8 mouse cellular contexts compared by ENCODE assay signal in the genomic region with DNA sequence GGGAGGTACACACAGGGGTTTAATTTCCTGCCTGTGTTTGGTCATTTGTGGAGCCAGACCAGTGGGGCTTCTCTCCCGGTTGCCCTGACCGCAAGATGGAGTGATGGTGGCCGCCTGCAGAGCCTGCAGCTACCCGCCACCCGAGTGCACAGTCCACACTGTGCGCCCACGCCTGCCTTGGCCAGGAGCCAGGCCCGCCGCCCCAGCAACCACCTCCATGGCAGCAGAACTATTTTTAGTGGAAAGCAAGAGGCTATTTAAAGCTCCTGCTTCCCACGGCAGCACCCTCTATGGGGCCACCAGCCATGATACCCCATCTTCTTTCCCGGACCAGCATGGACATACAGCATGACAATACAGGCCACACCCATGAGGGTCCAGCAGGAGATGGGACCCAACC. TPM values are rescaled to one million over a fixed set of nuclear protein-coding genes. Genes with fewer than 3 reads are reported as not detected.
A peak's percentile ranks its signal among the peaks of the same experiment; 100 is the strongest.
DNase-seq lines count a peak whose midpoint lies in the region; ATAC-seq lines count a peak whose summit lies in the region.
"Had no signal": no experiment of that assay in that cellular context is flagged by ENCODE, and none has a peak within 500 bp of the region (broad histone marks: within the 10 kb centered on the region; RNA-seq: fewer than 3 reads in every experiment).

No protein-coding gene starts in this region.

- no peaks in the 10 kb centered on the region for H3K9me3 ChIP-seq in liver, embryonic 16.5 days (replicated peaks; ENCODE audit: control insufficient read depth, low read length)
- H3K9me3 ChIP-seq in liver, embryonic 11.5 days (ENCODE audit: control insufficient read depth, low read length) = no peaks in the 10 kb centered on the region
- H3K9me3 ChIP-seq in heart, embryonic 10.5 days = no peaks in the 10 kb centered on the region

- peak; percentile 55 for ATAC-seq in liver, embryonic 16.5 days (ENCODE audit: low read depth)
- ATAC-seq in liver, embryonic 11.5 days (replicated peaks; ENCODE audit: low FRiP score) = no peak
- no peak for ATAC-seq in megakaryocyte progenitor cell, adult 5-6 weeks (replicated peaks; ENCODE audit: poor library complexity)

- DNase-seq in liver, embryonic 11.5 days (ENCODE audit: low spot score) = no peak
- DNase-seq in cerebellum, adult 9-11 months = peak; percentile 83
- DNase-seq in heart, embryonic 10.5 days (ENCODE audit: low spot score) = no peak
- DNase-seq in left cerebral cortex, adult 18-20 months (ENCODE audit: low spot score in 2 of 2) = peak; percentile 86 to 94
- no peak for DNase-seq in thymus, postnatal 10 days (ENCODE audit: low spot score in 2 of 2)

- H3K4me1 ChIP-seq in liver, embryonic 16.5 days (ENCODE audit: control insufficient read depth, low read depth, low read length) = peaks cover 6% of the 10 kb centered on the region
- H3K4me1 ChIP-seq in liver, embryonic 11.5 days (replicated peaks; ENCODE audit: control insufficient read depth, insufficient read depth, low read length) = peaks cover 7% of the 10 kb centered on the region; the same call in 1 of the 2 replicates
- peaks cover 75% of the 10 kb centered on the region for H3K4me1 ChIP-seq in heart, embryonic 10.5 days

- H3K9ac ChIP-seq in liver, embryonic 16.5 days (ENCODE audit: low read depth, low read length) = no peak overlapping the region
- no peak overlapping the region for H3K9ac ChIP-seq in liver, embryonic 11.5 days (ENCODE audit: low read depth, low read length)

- H3K36me3 ChIP-seq in liver, embryonic 16.5 days (ENCODE audit: control insufficient read depth, insufficient read depth) = no peaks in the 10 kb centered on the region
- no peaks in the 10 kb centered on the region; the same call in 1 of the 2 replicates for H3K36me3 ChIP-seq in liver, embryonic 11.5 days (ENCODE audit: control insufficient read depth, insufficient read depth, low read length)
- H3K36me3 ChIP-seq in heart, embryonic 10.5 days = peaks cover 47% of the 10 kb centered on the region

- H3K4me3 ChIP-seq in liver, embryonic 16.5 days (ENCODE audit: low read depth, low read length) = no peak overlapping the region
- H3K4me3 ChIP-seq in liver, embryonic 11.5 days (ENCODE audit: low read depth, low read length) = no peak overlapping the region
- H3K4me3 ChIP-seq in heart, embryonic 10.5 days = peak overlapping the region; percentile 38

- no peak overlapping the region for H3K4me2 ChIP-seq in liver, embryonic 16.5 days (ENCODE audit: low read depth, low read length)
- no peak overlapping the region for H3K4me2 ChIP-seq in liver, embryonic 11.5 days

- no peak overlapping the region for H3K27ac ChIP-seq in liver, embryonic 16.5 days (ENCODE audit: low read length)
- H3K27ac ChIP-seq in liver, embryonic 11.5 days (ENCODE audit: low read depth, low read length) = no peak overlapping the region
- H3K27ac ChIP-seq in heart, embryonic 10.5 days = peak overlapping the region; percentile 88

- 50% methylated on average over 11 of the region's 11 CpGs for WGBS in liver, embryonic 16.5 days (ENCODE audit: insufficient replicate concordance)
- 84% methylated on average over 11 of the region's 11 CpGs for WGBS in liver, embryonic 11.5 days
- WGBS in heart, embryonic 10.5 days = 35% methylated on average over 11 of the region's 11 CpGs

- peaks cover 8% of the 10 kb centered on the region for H3K27me3 ChIP-seq in liver, embryonic 16.5 days (ENCODE audit: control insufficient read depth, insufficient read depth, low read depth, low read length)
- 0 out of 2 replicates have a peak, but pooled peaks cover under 1% of the 10 kb centered on the region for H3K27me3 ChIP-seq in liver, embryonic 11.5 days (replicated peaks; ENCODE audit: control insufficient read depth, insufficient read depth, low read length)
- H3K27me3 ChIP-seq in heart, embryonic 10.5 days (ENCODE audit: insufficient read depth, poor library complexity, severe bottlenecking) = no peaks in the 10 kb centered on the region

RNA-seq across cellular contexts. Expression of a gene that starts 5.3 kb away (rescaled TPM):
- 0.63 and 0.79 TPM in 2 replicates for polyA plus RNA-seq in liver, embryonic 16.5 days (2015; fragmentation: Nextera tagmentation; extraction: Ambion mirVana)
- 7.7 and 7.8 TPM in 2 replicates for polyA plus RNA-seq in liver, embryonic 11.5 days (2014; fragmentation: Nextera tagmentation; extraction: Ambion mirVana)
- 21.2 and 27.5 TPM in 2 replicates for polyA plus RNA-seq in heart, embryonic 10.5 days (2016; fragmentation: Nextera tagmentation; extraction: Ambion mirVana)
- total RNA-seq in left cerebral cortex, adult 18-20 months (2021) = 100 to 1,000 TPM; 106 to 124 TPM
- total RNA-seq in megakaryocyte progenitor cell, adult 5-6 weeks (2015) = 7.3 and 7.6 TPM in 2 replicates
- 2.4 and 7.0 TPM in 2 replicates for total RNA-seq in megakaryocyte progenitor cell, adult 5-6 weeks (2017)

RNA-seq across cellular contexts. Expression of a gene that starts 11.9 kb away (rescaled TPM):
- not detected in 2 replicates for polyA plus RNA-seq in liver, embryonic 16.5 days (2015; fragmentation: Nextera tagmentation; extraction: Ambion mirVana)
- polyA plus RNA-seq in liver, embryonic 11.5 days (2014; fragmentation: Nextera tagmentation; extraction: Ambion mirVana) = not detected in 2 replicates
- polyA plus RNA-seq in heart, embryonic 10.5 days (2016; fragmentation: Nextera tagmentation; extraction: Ambion mirVana) = not detected in 2 replicates
- total RNA-seq in left cerebral cortex, adult 18-20 months (2021) = not detected
- not detected in 2 replicates for total RNA-seq in megakaryocyte progenitor cell, adult 5-6 weeks (2015)
- not detected in 2 replicates for total RNA-seq in megakaryocyte progenitor cell, adult 5-6 weeks (2017)
- polyA plus RNA-seq: neural tube, embryonic 11.5 days had no signal

RNA-seq across cellular contexts. Expression of a gene that starts 18.9 kb away (rescaled TPM):
- polyA plus RNA-seq in liver, embryonic 16.5 days (2015; fragmentation: Nextera tagmentation; extraction: Ambion mirVana) = 46.7 and 47.0 TPM in 2 replicates
- polyA plus RNA-seq in liver, embryonic 11.5 days (2014; fragmentation: Nextera tagmentation; extraction: Ambion mirVana) = 127 and 130 TPM in 2 replicates
- polyA plus RNA-seq in heart, embryonic 10.5 days (2016; fragmentation: Nextera tagmentation; extraction: Ambion mirVana) = 83.3 and 111 TPM in 2 replicates
- 10 to 100 TPM; 41.8 to 48.5 TPM for total RNA-seq in left cerebral cortex, adult 18-20 months (2021)
- 95.7 and 111 TPM in 2 replicates for total RNA-seq in megakaryocyte progenitor cell, adult 5-6 weeks (2015)
- total RNA-seq in megakaryocyte progenitor cell, adult 5-6 weeks (2017) = 86.1 and 95.9 TPM in 2 replicates

RNA-seq across cellular contexts. Expression of a gene that starts 18.9 kb away (rescaled TPM):
- 188 and 217 TPM in 2 replicates for polyA plus RNA-seq in liver, embryonic 16.5 days (2015; fragmentation: Nextera tagmentation; extraction: Ambion mirVana)
- polyA plus RNA-seq in liver, embryonic 11.5 days (2014; fragmentation: Nextera tagmentation; extraction: Ambion mirVana) = 943 and 989 TPM in 2 replicates
- 601 and 873 TPM in 2 replicates for polyA plus RNA-seq in heart, embryonic 10.5 days (2016; fragmentation: Nextera tagmentation; extraction: Ambion mirVana)
- total RNA-seq in left cerebral cortex, adult 18-20 months (2021) = 10 to 100 TPM; 85.5 to 91.0 TPM
- total RNA-seq in megakaryocyte progenitor cell, adult 5-6 weeks (2015) = 621 and 642 TPM in 2 replicates
- 523 and 557 TPM in 2 replicates for total RNA-seq in megakaryocyte progenitor cell, adult 5-6 weeks (2017)

RNA-seq across cellular contexts. Expression of a gene that starts 28.5 kb away (rescaled TPM):
- not detected in 2 replicates for polyA plus RNA-seq in liver, embryonic 16.5 days (2015; fragmentation: Nextera tagmentation; extraction: Ambion mirVana)
- polyA plus RNA-seq in liver, embryonic 11.5 days (2014; fragmentation: Nextera tagmentation; extraction: Ambion mirVana) = 1.5 and 4.1 TPM in 2 replicates
- 1.4 and 4.0 TPM in 2 replicates for polyA plus RNA-seq in heart, embryonic 10.5 days (2016; fragmentation: Nextera tagmentation; extraction: Ambion mirVana)
- not detected for total RNA-seq in left cerebral cortex, adult 18-20 months (2021)
- 0.44 TPM in 1 of 2 replicates, not detected in the other for total RNA-seq in megakaryocyte progenitor cell, adult 5-6 weeks (2015)
- 0.62 TPM in 1 of 2 replicates, not detected in the other for total RNA-seq in megakaryocyte progenitor cell, adult 5-6 weeks (2017)

Comparison
In these comparisons a context has a peak if more than half of its experiments do, and no peak if none do; other contexts are left out.
1. DNase-seq: peak in cerebellum, adult 9-11 months (single experiment) and left cerebral cortex, adult 18-20 months (2 of 2); none in liver, embryonic 11.5 days (single experiment), heart, embryonic 10.5 days (single experiment) and thymus, postnatal 10 days (0 of 2).